Mouse (Mus musculus) A20 (cell line): ENCODE measurements around the gene Nrxn3.

ENCODE experiments used
- DNase-seq: peaks from one replicate; pipeline ENCODE4 v3.0.0-alpha.2; 2011; ENCODE audit warnings: low read depth, low spot score

Gene Nrxn3

GRCm38 (mm10) chr12:88924896-88925295, 202.2 kb downstream of the Nrxn3 start:
- no peak for DNase-seq

- no peak for DNase-seq
Observed at GRCm38 (mm10) chr12:88926306-88926705, 203.6 kb downstream of the Nrxn3 start.

GRCm38 (mm10) chr12:88931713-88932112, 209.0 kb downstream of the Nrxn3 start:
- DNase-seq, result no peak

- no peak for DNase-seq
Observed at GRCm38 (mm10) chr12:88939679-88940078, 217.0 kb downstream of the Nrxn3 start.

- no peak for DNase-seq
Observed at GRCm38 (mm10) chr12:88944967-88945366, 222.3 kb downstream of the Nrxn3 start.

- no peak for DNase-seq
Observed at GRCm38 (mm10) chr12:88949870-88950269, 227.2 kb downstream of the Nrxn3 start.

- no peak for DNase-seq
Observed at GRCm38 (mm10) chr12:88952937-88953600, 230.4 kb downstream of the Nrxn3 start.

GRCm38 (mm10) chr12:88953801-88954200, 231.1 kb downstream of the Nrxn3 start:
- no peak for DNase-seq

GRCm38 (mm10) chr12:88957431-88957830, 234.8 kb downstream of the Nrxn3 start:
- DNase-seq, result no peak

- DNase-seq, result no peak
Observed at GRCm38 (mm10) chr12:88960817-88961216, 238.1 kb downstream of the Nrxn3 start.

GRCm38 (mm10) chr12:88966329-88966728, 243.7 kb downstream of the Nrxn3 start:
- no peak for DNase-seq

- DNase-seq, result no peak
Observed at GRCm38 (mm10) chr12:88976621-88977020, 253.9 kb downstream of the Nrxn3 start.

- no peak for DNase-seq
Observed at GRCm38 (mm10) chr12:88983688-88984330, 261.1 kb downstream of the Nrxn3 start.

- no peak for DNase-seq
Observed at GRCm38 (mm10) chr12:88984375-88984774, 261.7 kb downstream of the Nrxn3 start.

- DNase-seq, result no peak
Observed at GRCm38 (mm10) chr12:88984804-88985203, 262.1 kb downstream of the Nrxn3 start.

GRCm38 (mm10) chr12:88987046-88987445, 264.4 kb downstream of the Nrxn3 start:
- no peak for DNase-seq

GRCm38 (mm10) chr12:88990753-88991152, 268.1 kb downstream of the Nrxn3 start:
- DNase-seq, result no peak

- no peak for DNase-seq
Observed at GRCm38 (mm10) chr12:88992141-88992540, 269.5 kb downstream of the Nrxn3 start.

- no peak for DNase-seq
Observed at GRCm38 (mm10) chr12:88993788-88994187, 271.1 kb downstream of the Nrxn3 start.

GRCm38 (mm10) chr12:89016436-89016835, 293.8 kb downstream of the Nrxn3 start:
- DNase-seq, result no peak

- DNase-seq, result no peak
Observed at GRCm38 (mm10) chr12:89025180-89025579, 302.5 kb downstream of the Nrxn3 start.

- no peak for DNase-seq
Observed at GRCm38 (mm10) chr12:89035984-89036618, 313.4 kb downstream of the Nrxn3 start.

GRCm38 (mm10) chr12:89040151-89040550, 317.5 kb downstream of the Nrxn3 start:
- DNase-seq, result no peak
